Mouse (Mus musculus): Measurements from ENCODE around the gene Samd9l. TPM values are rescaled to one million over a fixed set of nuclear protein-coding genes. Genes with fewer than 3 reads are reported as not detected.
"Not testable (repeated sequence)": the region's sequence is repeated elsewhere in the genome, so short reads cannot be mapped to it uniquely, and the experiment has no call there.

The Samd9l gene
- polyA plus RNA-seq, 1 experiment, result 9.5 TPM

DNA sequence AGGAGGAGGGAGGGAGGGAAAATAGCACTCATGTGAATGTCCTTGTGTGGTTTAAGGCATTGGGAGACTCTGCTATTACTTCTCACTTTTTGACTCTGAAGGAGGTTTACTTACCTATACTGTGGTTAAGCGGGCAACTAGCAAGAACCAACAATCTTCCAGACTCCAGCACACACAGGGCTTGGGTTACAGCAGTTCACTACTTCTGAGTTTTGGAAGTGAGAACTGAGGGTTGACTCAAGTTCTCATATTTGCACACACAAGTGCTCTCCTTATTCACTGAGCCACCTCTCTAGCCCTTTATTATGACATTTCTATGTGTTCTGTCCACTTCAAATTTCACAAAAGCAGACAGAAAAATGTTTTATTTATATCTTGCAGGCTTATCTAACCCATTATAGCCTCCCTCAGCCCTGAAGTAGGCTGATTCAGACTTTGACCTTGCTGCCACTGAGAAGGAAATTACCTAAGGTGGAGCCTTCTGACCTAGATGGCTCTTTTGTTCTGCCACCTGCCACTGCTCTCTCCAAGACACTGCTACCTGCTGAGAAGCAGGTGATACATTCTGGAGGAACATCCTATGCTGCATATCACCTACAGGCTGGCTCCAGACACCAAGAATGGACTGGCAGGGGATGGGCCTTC, 55.6 kb downstream of the Samd9l start:
- DNase-seq (ENCODE audit: low spot score), result not testable (repeated sequence)

DNA sequence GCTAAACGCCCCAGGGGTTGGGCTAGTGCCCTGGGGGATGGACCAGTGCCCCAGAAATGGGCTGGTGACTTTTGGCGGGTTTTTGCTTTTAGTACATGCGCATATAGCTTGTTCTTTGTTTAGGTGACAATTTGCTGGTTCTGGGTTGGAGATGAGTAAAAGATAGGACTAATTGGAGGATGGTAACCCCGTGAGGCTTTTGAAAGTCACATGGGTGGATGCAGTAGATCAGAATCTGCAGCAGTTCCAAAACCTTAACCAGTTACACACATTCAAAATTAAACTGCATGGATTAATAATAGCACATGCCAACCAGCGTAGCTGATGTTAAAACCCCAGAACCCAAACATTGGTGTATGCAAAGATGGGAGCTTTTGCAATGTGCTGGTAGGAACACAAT, 57.9 kb downstream of the Samd9l start:
- DNase-seq (ENCODE audit: low spot score), result no peak

DNA sequence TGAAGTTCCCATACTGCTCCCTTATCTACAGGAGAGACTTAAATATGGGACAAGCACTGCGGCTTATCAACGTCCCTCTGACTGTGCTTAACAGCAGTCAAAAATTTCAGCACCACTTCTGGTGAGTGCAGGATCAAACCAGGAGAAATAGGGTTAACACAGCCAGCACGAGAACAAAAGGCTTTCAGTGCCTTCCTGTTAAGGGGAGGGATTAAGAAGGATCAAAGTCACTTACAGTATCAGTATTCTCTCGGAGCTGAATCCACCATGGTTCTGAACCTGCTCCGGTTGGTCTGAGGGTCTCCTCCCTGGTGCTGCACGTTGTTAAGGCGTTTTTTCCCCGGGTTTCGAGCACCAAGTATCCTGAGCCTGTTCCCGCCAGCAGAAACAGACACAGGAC, 58.4 kb downstream of the Samd9l start:
- DNase-seq (ENCODE audit: low spot score), result not testable (repeated sequence)

DNA sequence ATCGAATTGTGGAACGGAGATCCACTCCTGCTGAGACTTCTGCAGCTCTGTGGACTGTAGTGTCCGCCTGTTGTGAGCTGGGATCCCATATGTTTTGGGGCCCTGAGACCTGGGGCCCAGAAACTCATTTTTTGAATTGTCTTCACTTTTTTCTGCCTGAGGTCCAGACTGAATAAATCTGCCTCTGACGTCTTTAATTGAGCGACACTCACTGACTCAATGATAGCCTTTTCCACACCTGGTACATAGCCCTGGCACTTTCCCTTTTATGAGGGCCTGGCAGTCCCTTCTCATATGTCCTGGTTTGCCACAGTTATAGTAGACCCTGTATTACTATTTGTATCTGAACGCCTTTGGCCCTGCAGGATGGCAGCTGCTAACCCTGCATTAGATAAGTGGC, 60.2 kb downstream of the Samd9l start:
- not testable (repeated sequence) for DNase-seq (ENCODE audit: low spot score)

Other genes with a start within 250 kb of the Samd9l start
- gene Hepacam2, start 98.7 kb upstream of the Samd9l start, polyA plus RNA-seq (2012; rRNA removed), result 1.1 and 2.0 TPM in 2 replicates
- gene Vps50, start 98.8 kb upstream of the Samd9l start, polyA plus RNA-seq (2012; rRNA removed), result 12.0 and 13.7 TPM in 2 replicates